10 mouse cellular contexts compared by ENCODE assay signal in the genomic region with DNA sequence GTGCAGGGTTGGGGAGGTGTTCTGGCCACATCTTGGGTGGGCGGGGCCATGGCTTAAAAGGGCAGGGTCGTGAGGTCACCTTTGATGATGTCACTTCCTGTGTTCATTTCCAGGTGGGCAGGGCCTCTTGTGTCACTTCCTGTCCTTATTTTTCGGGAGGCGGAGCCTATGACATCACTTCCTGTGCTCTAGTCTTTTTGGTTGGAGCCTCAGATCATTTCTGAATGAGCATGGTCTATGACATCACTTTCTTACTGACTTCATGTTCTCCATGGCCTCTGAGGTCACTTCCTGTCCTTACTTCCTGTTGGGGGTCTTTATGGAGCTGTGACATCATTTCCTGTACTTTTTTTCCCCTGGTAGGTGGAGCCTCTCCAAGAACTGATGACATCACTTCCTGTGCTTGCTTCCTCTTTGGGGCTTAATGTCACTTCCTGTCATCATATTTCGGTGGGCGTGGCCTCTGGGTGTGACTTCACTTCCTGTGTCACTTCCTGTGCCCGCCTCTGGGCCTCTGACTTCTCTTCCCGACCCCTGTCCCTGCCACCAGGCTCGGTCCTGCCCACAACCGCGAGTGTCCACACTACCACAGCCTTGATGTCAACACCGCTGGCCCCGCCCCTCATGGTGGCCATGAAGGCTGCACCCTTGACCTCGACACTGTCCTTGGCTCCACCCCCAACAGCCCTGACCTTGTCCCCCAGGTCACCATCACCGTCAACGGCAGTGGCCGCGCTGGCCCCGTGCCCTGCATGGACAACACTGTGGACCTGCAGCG. TPM values are rescaled to one million over a fixed set of nuclear protein-coding genes. Genes with fewer than 3 reads are reported as not detected.
DNase-seq lines count a peak whose midpoint lies in the region; ATAC-seq and TF ChIP-seq lines count a peak whose summit lies in the region.
"Had no signal": no experiment of that assay in that cellular context is flagged by ENCODE, and none has a peak within 500 bp of the region (broad histone marks: within the 10 kb centered on the region; RNA-seq: fewer than 3 reads in every experiment).

No protein-coding gene starts in this region.

- H3K27ac ChIP-seq in forebrain, embryonic 10.5 days, result no peak overlapping the region
- no peak overlapping the region for H3K27ac ChIP-seq in forebrain, embryonic 12.5 days
- H3K27ac ChIP-seq in liver, postnatal 0 days (ENCODE audit: low read depth), result no peak overlapping the region
- H3K27ac ChIP-seq in liver, embryonic 11.5 days (ENCODE audit: low read depth, low read length), result no peak overlapping the region
- H3K27ac ChIP-seq in limb, embryonic 10.5 days, result no peak overlapping the region

- no peak overlapping the region for H3K4me3 ChIP-seq in forebrain, embryonic 10.5 days
- H3K4me3 ChIP-seq in forebrain, embryonic 12.5 days (replicated peaks), result no peak overlapping the region
- H3K4me3 ChIP-seq in liver, postnatal 0 days (ENCODE audit: low read depth, low read length), result no peak overlapping the region
- no peak overlapping the region for H3K4me3 ChIP-seq in liver, embryonic 11.5 days (ENCODE audit: low read depth, low read length)
- no peak overlapping the region for H3K4me3 ChIP-seq in limb, embryonic 10.5 days

- peak; percentile 15 for DNase-seq in forebrain, embryonic 10.5 days (ENCODE audit: extremely low spot score, low spot score)
- DNase-seq in liver, postnatal 0 days, result peak; percentile 30
- DNase-seq in liver, embryonic 11.5 days (ENCODE audit: low spot score), result no peak
- DNase-seq in Muller cell, postnatal 12 days (ENCODE audit: inconsistent ontology term), result peak; percentile 17
- DNase-seq in limb, embryonic 10.5 days (ENCODE audit: low spot score), result peak; percentile 32
- DNase-seq in layer of hippocampus, adult 9-10 months (ENCODE audit: low spot score), result no peak

- TF ChIP-seq EP300 in liver, postnatal 0 days (IDR thresholded peaks at IDR 0.05; ENCODE audit: low read depth), result no peak

- peaks cover 33% of the 10 kb centered on the region for H3K36me3 ChIP-seq in forebrain, embryonic 10.5 days (replicated peaks)
- H3K36me3 ChIP-seq in forebrain, embryonic 12.5 days (replicated peaks), result no peaks in the 10 kb centered on the region
- H3K36me3 ChIP-seq in liver, postnatal 0 days (replicated peaks; ENCODE audit: insufficient read depth, low read length), result no peaks in the 10 kb centered on the region
- H3K36me3 ChIP-seq in liver, embryonic 11.5 days (ENCODE audit: control insufficient read depth, insufficient read depth, low read length), result peaks cover 4% of the 10 kb centered on the region
- H3K36me3 ChIP-seq in limb, embryonic 10.5 days, result peaks cover 40% of the 10 kb centered on the region

- H3K4me2 ChIP-seq in forebrain, embryonic 12.5 days, result no peak overlapping the region
- no peak overlapping the region for H3K4me2 ChIP-seq in liver, postnatal 0 days (ENCODE audit: low read depth, low read length)
- no peak overlapping the region for H3K4me2 ChIP-seq in liver, embryonic 11.5 days

- 97% methylated on average over 20 of the region's 20 CpGs for WGBS in forebrain, embryonic 10.5 days
- 97% methylated on average over 20 of the region's 20 CpGs for WGBS in forebrain, embryonic 12.5 days
- WGBS in liver, postnatal 0 days (ENCODE audit: insufficient replicate concordance), result 91% methylated on average over 20 of the region's 20 CpGs
- 89% methylated on average over 20 of the region's 20 CpGs for WGBS in liver, embryonic 11.5 days
- 94% methylated on average over 20 of the region's 20 CpGs for WGBS in limb, embryonic 10.5 days

- no peak for ATAC-seq in forebrain, embryonic 12.5 days (ENCODE audit: low FRiP score)
- no peak for ATAC-seq in liver, postnatal 0 days
- no peak for ATAC-seq in liver, embryonic 11.5 days (replicated peaks; ENCODE audit: low FRiP score)
- ATAC-seq in monocyte, adult 5-6 weeks (replicated peaks; ENCODE audit: insufficient number of reproducible peaks, low FRiP score, low TSS enrichment, poor library complexity, severe bottlenecking), result no peak
- ATAC-seq: Patski had no signal

- H3K9me3 ChIP-seq in forebrain, embryonic 10.5 days, result peaks cover 83% of the 10 kb centered on the region
- H3K9me3 ChIP-seq in forebrain, embryonic 12.5 days, result peaks cover 66% of the 10 kb centered on the region
- peaks cover 63% of the 10 kb centered on the region for H3K9me3 ChIP-seq in liver, postnatal 0 days (ENCODE audit: low read length)
- H3K9me3 ChIP-seq in liver, embryonic 11.5 days (ENCODE audit: control insufficient read depth, low read length), result peaks cover 62% of the 10 kb centered on the region
- H3K9me3 ChIP-seq in limb, embryonic 10.5 days (replicated peaks), result peaks cover 49% of the 10 kb centered on the region

- peaks cover 11% of the 10 kb centered on the region for H3K4me1 ChIP-seq in forebrain, embryonic 10.5 days
- H3K4me1 ChIP-seq in forebrain, embryonic 12.5 days, result 0 out of 2 replicates have a peak, but pooled peaks cover 5% of the 10 kb centered on the region
- no peaks in the 10 kb centered on the region for H3K4me1 ChIP-seq in liver, postnatal 0 days (ENCODE audit: insufficient read depth)
- no peaks in the 10 kb centered on the region for H3K4me1 ChIP-seq in liver, embryonic 11.5 days (replicated peaks; ENCODE audit: control insufficient read depth, insufficient read depth, low read length)
- peaks cover 4% of the 10 kb centered on the region; the same call in 1 of the 2 replicates for H3K4me1 ChIP-seq in limb, embryonic 10.5 days

- no peaks in the 10 kb centered on the region for H3K27me3 ChIP-seq in forebrain, embryonic 10.5 days (ENCODE audit: poor library complexity, severe bottlenecking)
- no peaks in the 10 kb centered on the region for H3K27me3 ChIP-seq in forebrain, embryonic 12.5 days
- no peaks in the 10 kb centered on the region for H3K27me3 ChIP-seq in liver, postnatal 0 days (ENCODE audit: insufficient read depth, low read length)
- no peaks in the 10 kb centered on the region for H3K27me3 ChIP-seq in liver, embryonic 11.5 days (replicated peaks; ENCODE audit: control insufficient read depth, insufficient read depth, low read length)
- H3K27me3 ChIP-seq in limb, embryonic 10.5 days (ENCODE audit: low read depth, poor library complexity, severe bottlenecking), result no peaks in the 10 kb centered on the region
- H3K27me3 ChIP-seq: Patski had no signal

- H3K9ac ChIP-seq in forebrain, embryonic 12.5 days, result no peak overlapping the region
- H3K9ac ChIP-seq in liver, postnatal 0 days (replicated peaks), result no peak overlapping the region
- no peak overlapping the region for H3K9ac ChIP-seq in liver, embryonic 11.5 days (ENCODE audit: low read depth, low read length)

- TF ChIP-seq CTCF in liver, postnatal 0 days (IDR thresholded peaks at IDR 0.05; ENCODE audit: low read depth), result no peak

RNA-seq across cellular contexts. Expression of a gene that starts 3.6 kb away (rescaled TPM):
- polyA plus RNA-seq in forebrain, embryonic 10.5 days (2016; fragmentation: Nextera tagmentation; extraction: Ambion mirVana), result 1.6 and 2.2 TPM in 2 replicates
- polyA plus RNA-seq in forebrain, embryonic 12.5 days (2016; fragmentation: Nextera tagmentation; extraction: Ambion mirVana), result 1.4 TPM in 2 replicates
- polyA plus RNA-seq in liver, postnatal 0 days (2015; fragmentation: Nextera tagmentation; extraction: Ambion mirVana), result 2.9 and 3.2 TPM in 2 replicates
- polyA plus RNA-seq in liver, embryonic 11.5 days (2014; fragmentation: Nextera tagmentation; extraction: Ambion mirVana), result 2.8 and 3.3 TPM in 2 replicates
- 2.9 and 4.1 TPM in 2 replicates for polyA plus RNA-seq in limb, embryonic 10.5 days (2016; fragmentation: Nextera tagmentation; extraction: Ambion mirVana)
- total RNA-seq in monocyte, adult 5-6 weeks (2017), result 2.8 to 16.0 TPM (median 8.4 TPM) in 3 replicates

RNA-seq across cellular contexts. Expression of a gene that starts 27.0 kb away (rescaled TPM):
- polyA plus RNA-seq in forebrain, embryonic 10.5 days (2016; fragmentation: Nextera tagmentation; extraction: Ambion mirVana), result not detected in 2 replicates
- polyA plus RNA-seq in forebrain, embryonic 12.5 days (2016; fragmentation: Nextera tagmentation; extraction: Ambion mirVana), result not detected in 2 replicates
- polyA plus RNA-seq in liver, postnatal 0 days (2015; fragmentation: Nextera tagmentation; extraction: Ambion mirVana), result not detected in 2 replicates
- not detected in 2 replicates for polyA plus RNA-seq in liver, embryonic 11.5 days (2014; fragmentation: Nextera tagmentation; extraction: Ambion mirVana)
- polyA plus RNA-seq in limb, embryonic 10.5 days (2016; fragmentation: Nextera tagmentation; extraction: Ambion mirVana), result not detected in 2 replicates
- total RNA-seq in monocyte, adult 5-6 weeks (2017), result not detected in 3 replicates
- polyA plus RNA-seq: lung, embryonic 16.5 days had no signal

RNA-seq across cellular contexts. Expression of a gene that starts 51.4 kb away (rescaled TPM):
- polyA plus RNA-seq in forebrain, embryonic 10.5 days (2016; fragmentation: Nextera tagmentation; extraction: Ambion mirVana), result not detected in 2 replicates
- not detected in 2 replicates for polyA plus RNA-seq in forebrain, embryonic 12.5 days (2016; fragmentation: Nextera tagmentation; extraction: Ambion mirVana)
- not detected in 2 replicates for polyA plus RNA-seq in liver, postnatal 0 days (2015; fragmentation: Nextera tagmentation; extraction: Ambion mirVana)
- polyA plus RNA-seq in liver, embryonic 11.5 days (2014; fragmentation: Nextera tagmentation; extraction: Ambion mirVana), result not detected in 2 replicates
- polyA plus RNA-seq in limb, embryonic 10.5 days (2016; fragmentation: Nextera tagmentation; extraction: Ambion mirVana), result not detected in 2 replicates
- total RNA-seq in monocyte, adult 5-6 weeks (2017), result not detected in 3 replicates
- polyA plus RNA-seq: lung, embryonic 16.5 days; Patski had no signal

Comparison
In these comparisons a context has a peak if more than half of its experiments do, and no peak if none do; other contexts are left out.
1. DNase-seq: peak in forebrain, embryonic 10.5 days (single experiment), liver, postnatal 0 days (single experiment), Muller cell, postnatal 12 days (single experiment) and limb, embryonic 10.5 days (single experiment); none in liver, embryonic 11.5 days (single experiment) and layer of hippocampus, adult 9-10 months (single experiment).